Mouse (Mus musculus) neural tube, embryonic 10.5 days (tissue): ENCODE data around the gene Zfp518a.
A peak's percentile ranks its signal among the peaks of the same experiment; 100 is the strongest.

ENCODE experiments used
- DNase-seq: peaks from one replicate; pipeline ENCODE4 v3.0.0-alpha.2; 2017; ENCODE audit warnings: low spot score; ENCODE audit errors: extremely low spot score

Zfp518a gene

GRCm38 (mm10) chr19:40894519-40895392 lies at the start of gene Zfp518a:
Gene Zfp518a, plus strand, starts transcription at chr19:40894705.
- DNase-seq: peak; percentile 97

- no peak for DNase-seq
Observed at GRCm38 (mm10) chr19:40844731-40845130, 49.8 kb upstream of the Zfp518a start.

DNA sequence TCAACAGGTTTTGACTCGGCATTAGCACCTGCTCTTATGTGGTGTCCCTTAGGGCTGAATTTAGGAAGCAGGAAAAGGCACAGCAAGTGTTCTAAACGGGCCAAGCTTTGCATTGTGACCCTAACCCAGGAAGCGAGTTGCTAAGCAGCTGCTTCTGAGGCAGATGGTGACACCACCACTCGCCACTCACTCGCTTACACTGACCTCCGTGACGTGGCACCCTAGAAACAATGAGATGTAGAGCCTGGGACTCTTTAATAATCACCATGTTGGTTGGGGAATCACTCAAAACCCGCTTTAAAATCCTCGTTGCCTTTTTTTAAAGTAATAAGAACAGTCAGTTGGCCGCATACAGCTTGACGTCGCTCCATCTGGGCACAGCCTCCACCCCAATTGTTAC lies 45.1 kb upstream of the Zfp518a start:
- no peak for DNase-seq

DNA sequence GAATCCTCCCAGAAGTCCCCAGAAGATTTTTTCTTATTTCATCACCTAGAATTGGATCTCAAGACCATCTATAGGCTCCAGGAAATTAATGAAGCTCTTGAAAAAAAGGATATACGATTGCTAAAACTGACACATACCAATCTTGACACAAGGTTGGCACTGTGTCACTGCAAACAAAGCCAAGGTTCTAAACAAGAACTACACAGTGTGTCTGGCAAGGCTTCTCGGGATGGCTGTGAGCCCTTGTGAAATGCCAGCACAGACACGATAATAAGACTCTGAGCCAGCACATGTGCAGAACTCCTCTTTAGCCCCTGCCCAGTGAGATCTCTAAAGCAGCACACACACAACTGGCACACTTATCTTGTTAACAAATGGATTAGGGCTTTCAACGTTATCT lies 35.0 kb upstream of the Zfp518a start:
- no peak for DNase-seq

GRCm38 (mm10) chr19:40868284-40868683 lies 26.2 kb upstream of the Zfp518a start:
- no peak for DNase-seq

GRCm38 (mm10) chr19:40869425-40870105 lies 24.9 kb upstream of the Zfp518a start:
- DNase-seq: no peak

DNA sequence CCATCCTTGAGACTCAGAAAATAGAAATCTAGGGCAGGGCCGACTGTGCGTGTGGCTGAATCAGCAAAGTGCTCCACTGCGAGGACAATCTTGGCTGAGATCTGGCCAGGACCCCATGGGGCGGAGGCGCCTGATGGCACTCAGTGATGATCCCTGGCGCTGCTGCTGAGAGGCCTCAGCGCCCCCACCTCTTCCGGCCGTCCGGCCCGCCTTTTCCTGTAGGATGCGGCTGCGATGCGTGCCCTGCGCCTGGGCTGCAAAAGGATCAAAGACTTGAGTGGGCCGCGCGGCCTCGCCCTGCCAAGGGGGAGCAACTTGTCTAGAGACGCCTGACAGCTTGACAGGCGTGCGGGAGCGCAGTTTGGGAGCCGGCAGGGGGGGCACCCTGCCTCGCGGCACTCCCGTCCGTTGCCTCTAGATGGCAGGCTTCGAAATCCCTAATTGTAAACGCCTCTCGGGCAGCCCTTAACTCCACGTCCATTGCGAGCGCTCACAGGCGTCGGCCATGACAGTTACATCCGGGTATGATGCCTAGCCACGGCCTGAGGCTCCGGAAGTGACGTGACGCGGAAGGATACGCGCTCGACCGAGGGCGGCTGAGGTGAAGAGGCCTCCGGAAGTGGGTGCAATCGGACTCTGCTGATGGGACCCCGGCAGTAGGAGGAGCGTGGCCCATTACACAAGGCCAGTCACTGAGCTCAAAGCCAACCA lies 21.4 kb upstream of the Zfp518a start:
- peak; percentile 98 for DNase-seq

DNA sequence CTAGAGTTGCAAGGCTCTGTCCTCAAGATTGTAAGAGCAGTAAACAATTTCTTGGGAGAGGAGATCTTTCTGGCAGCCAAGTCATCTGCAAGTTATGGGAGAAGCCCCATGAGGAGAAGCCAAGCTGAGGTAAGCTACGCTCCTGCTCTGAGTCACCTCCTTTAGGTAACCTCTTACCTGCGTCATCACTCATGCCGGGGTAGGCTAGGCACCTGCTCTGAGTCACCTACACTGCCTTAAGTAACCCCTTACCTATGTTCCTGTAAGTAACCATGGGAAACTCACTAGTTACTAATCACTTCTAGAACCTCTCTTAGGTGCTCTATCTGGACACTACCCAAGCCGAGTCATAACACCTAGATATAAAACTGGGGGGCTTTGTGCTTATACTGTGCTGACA lies 12.8 kb upstream of the Zfp518a start:
- no peak for DNase-seq

DNA sequence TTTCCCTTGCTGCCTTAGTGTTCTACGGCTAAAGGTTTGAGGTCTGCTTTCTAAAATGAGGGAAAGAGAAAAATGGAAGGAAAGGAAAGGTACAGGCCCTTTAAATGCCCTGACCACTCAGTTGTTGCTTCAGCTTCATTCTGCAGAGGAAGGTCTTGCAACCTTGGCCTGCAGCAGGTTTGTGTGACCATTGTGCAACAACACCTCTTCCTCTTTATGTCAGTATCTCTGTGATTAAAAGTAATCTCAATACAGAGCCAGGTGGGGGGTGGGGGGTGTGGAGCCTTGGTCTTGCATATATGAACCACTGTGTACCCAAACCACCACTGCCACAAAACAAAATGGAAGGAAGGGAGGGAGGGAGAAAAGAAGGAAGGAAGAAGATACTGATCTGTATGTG lies 5.6 kb upstream of the Zfp518a start:
- DNase-seq: no peak

DNA sequence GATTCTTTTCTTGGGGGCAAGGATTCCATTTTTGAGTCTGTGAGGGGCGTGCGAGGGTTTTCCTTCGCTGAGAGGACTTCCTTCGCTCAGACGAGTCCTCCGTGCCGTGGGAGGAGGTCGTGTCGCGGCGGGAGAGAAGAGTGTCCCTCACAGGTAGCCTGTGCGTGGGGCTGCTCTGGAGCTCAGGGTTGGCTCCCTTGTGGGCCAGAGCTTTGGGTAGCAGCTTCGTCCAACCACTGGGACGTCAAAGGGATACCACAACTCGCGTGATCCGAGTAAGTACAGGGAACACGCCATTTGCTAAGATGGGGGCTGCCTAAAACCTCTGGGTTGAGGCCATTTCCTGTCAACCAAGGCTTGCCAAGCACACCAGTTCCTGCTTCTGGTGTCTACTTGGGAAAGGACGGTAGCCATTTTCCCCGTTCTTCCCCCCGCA lies 416 bp upstream of the Zfp518a start:
- DNase-seq: no peak

DNA sequence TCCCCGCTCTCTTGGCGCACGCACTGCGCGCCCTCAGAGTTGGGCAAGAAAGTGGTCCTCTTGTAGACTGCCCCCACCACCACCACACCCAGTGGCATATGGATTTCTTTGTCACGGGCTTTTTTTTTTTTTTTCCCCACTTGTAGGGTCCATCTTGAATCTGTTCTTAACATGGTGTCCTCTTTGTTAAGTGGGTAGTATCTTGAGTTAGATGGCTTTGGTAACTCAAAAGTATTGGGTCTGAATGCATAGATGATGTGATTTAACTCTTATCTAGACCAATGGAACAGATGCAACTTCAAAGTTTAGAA lies 843 bp downstream of the Zfp518a start:
- no peak for DNase-seq

DNA sequence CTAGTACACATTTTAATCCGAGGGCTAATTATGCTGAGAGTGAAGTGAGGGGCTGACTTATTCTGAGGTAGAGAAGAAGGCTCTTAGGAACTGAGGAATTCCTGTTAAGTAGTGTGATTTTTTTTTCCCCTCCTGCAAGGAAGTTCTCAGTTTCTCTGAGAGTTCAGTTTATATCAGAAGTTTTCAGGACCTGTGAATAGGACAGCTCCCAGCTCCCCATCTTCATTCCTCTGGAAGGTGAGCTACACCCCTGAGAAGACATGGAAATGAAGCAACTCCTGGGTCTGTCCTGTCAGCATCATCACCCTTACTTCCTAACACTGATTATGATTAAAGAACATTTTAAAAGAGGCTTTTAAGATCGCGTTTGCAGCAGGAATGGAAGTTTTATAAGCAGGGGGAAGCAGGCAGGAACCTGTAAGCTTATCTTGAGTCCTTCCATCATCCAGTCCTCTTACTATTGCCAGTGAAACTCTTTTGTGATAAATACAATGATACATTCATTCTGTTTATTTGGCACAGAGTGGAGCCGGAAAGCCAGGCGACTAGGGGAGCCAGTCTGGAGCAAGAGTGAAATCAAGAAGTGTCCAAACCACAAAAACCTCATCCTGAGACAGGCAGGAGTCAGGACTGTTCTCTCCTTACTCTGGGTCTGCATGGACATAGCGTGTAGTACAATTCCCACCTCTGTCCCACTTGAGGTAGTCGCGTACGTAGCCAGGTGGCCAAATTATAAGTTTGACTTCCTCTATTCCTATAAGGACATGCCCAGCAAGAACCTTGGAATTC lies 37.3 kb downstream of the Zfp518a start:
- no peak for DNase-seq

GRCm38 (mm10) chr19:40935376-40935775 lies 40.9 kb downstream of the Zfp518a start:
- no peak for DNase-seq

DNA sequence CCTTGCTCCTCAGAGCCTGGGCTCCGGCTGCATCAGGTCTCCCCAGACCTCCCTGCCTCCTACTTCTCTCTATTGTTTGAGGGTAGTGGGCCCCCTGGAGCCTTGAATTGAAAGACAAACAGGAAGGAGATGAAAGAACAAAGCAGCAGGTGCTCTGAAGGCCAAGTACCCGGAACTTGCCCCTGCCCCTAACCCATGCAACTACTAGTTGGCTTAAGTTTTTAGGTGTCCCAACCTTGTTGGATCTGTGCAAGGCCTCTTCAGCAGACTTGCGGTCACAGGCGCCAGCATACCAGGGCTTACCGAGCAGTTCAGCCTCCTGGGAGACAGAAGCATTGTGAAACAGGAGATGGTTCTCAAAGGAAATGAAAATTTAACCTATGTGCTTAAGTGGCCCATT lies 41.5 kb downstream of the Zfp518a start:
- no peak for DNase-seq

GRCm38 (mm10) chr19:40943552-40943951 lies 49.0 kb downstream of the Zfp518a start:
- DNase-seq: no peak

DNA sequence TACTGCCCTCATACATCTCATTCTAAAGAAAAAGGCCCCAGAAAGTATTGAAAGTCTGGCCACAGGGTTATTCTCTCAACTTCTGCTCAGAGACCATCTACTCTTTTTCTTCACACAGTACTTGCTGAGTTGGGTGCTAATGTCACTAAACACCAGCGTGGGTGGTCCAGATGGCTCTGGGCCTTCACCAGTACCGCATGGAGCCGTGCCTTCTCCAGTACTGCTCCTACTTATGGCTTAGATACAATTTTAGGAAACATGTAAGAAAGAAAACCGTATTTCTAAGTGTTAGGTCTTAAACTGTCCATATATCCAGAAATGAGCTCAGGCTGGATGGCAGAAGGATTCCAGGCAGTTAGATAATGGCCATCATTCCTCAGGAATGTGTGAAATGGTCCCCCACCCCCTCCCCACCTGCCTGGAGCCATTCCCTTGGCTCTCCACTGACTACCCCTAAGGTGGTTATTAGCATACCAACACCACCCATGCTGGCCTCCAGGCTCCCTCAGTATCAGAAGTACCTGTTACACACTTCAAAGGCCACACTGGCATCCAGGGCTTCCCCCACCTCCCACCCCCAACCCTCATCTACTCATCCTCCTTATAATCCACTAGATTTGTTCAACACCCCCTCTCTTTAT lies 52.6 kb downstream of the Zfp518a start:
- DNase-seq: no peak

DNA sequence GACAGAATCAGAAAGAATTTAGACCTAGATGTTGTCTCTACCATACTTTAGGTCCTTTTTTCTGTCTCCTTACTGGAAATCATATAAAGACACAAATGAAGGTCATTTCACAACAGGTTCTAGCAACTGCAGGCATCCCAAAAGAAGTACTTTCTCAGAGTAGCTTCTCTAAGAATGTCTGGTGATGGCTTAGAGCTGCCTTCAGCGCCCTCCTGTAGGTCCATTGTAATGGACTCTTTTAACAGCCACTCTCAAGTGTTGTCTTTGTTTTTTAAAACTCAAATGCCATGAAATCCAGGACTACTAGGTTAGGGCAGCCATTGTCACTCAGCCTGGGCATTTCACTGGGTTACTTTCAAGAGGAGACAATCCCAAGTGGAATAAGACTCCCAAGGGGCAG lies 64.5 kb downstream of the Zfp518a start:
- DNase-seq: no peak

DNA sequence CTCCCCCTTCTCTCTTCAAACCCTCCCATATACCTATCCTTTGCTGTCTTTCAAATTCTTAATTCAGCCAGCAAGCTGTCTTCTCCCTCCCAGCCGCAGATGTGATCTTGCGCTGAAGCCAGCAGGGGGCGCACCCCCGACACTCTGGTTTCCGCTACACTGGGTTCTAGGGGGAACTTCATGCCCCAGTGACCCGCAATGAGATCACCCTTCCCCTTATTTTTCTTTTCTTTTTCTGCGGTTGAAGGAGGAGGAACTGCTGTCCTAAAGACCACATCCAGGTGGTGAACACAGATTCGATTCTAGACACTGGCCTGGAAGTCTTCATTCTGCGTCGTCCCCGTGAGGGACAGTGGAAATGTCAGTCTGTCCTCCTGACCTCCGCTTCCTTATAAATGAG lies 68.5 kb downstream of the Zfp518a start:
- peak; percentile 59 for DNase-seq

DNA sequence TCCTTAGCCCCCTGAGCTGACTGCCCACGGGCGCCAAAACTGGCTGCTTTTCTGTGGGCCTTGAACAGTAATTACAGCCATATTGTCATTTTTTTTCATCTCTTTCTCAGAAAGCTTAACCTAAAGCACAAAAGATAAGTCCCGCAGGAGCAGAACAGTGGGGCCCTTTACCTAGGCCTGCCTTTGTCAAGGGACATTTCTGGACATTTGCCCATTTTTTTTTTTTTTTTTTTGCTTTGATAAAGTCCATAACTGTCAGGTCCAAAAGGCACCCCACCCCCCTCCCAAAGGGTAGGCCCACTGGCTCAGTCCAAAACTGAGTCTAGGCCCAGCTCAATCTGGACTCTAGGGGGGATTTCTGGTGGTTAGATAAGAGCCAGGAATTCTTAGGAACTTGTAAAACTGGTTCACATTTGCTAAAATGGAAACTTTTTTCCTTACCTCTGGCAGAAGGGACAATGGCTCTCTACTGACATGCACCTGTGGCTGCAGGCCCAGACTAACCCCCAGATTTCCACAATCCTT lies 69.9 kb downstream of the Zfp518a start:
- DNase-seq: no peak

GRCm38 (mm10) chr19:40964936-40965850 lies 70.7 kb downstream of the Zfp518a start:
- no peak for DNase-seq
